Comparison of ENCODE assay signal across 8 mouse cellular contexts in genomic region chr7:95617370-95617769, GRCm38 (mm10).
DNase-seq lines count a peak whose midpoint lies in the region.

No protein-coding gene starts in this region.

- DNase-seq in heart, postnatal 4 days: peak; percentile 46
- DNase-seq in heart, adult 8-10 months (ENCODE audit: low spot score): no peak
- DNase-seq in brain, adult 2 months (ENCODE audit: low read depth, low spot score): peak; percentile 90
- peak; percentile 23 to 60 for DNase-seq in kidney, postnatal 36 days
- DNase-seq in lung, postnatal 10 days: peak; percentile 78
- DNase-seq in spleen, adult 12 weeks (ENCODE audit: low spot score): no peak
- no peak for DNase-seq in testis, postnatal 10 days (ENCODE audit: low spot score)
- no peak for DNase-seq in heart, adult 9 months (ENCODE audit: low spot score in 2 of 2)

Comparison
In these comparisons a context has a peak if more than half of its experiments do, and no peak if none do; other contexts are left out.
1. DNase-seq: peak in heart, postnatal 4 days (single experiment), brain, adult 2 months (single experiment), kidney, postnatal 36 days (2 of 2) and lung, postnatal 10 days (single experiment); none in heart, adult 8-10 months (single experiment), spleen, adult 12 weeks (single experiment), testis, postnatal 10 days (single experiment) and heart, adult 9 months (0 of 2).